Comparison of ENCODE assay signal across 35 mouse cellular contexts in the genomic region with DNA sequence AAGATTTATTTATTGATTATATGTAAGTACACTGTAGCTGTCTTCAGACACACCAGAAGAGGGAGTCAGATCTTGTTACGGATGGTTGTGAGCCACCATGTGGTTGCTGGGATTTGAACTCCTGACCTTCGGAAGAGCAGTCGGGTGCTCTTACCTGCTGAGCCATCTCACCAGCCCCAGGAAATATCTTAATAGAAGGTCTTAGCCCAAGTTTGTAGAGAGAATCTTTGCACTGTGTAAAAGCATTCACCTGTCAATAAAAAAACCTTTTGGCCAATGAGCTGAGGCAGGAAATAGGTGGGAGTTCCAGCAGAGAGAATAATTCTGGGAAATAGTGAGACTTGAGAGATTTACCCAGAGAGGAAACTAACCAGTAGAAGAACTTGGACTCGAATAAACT. TPM values are rescaled to one million over a fixed set of nuclear protein-coding genes. Genes with fewer than 3 reads are reported as not detected.
"Had no signal": no experiment of that assay in that cellular context is flagged by ENCODE, and none has a peak within 500 bp of the region (broad histone marks: within the 10 kb centered on the region; RNA-seq: fewer than 3 reads in every experiment).

No protein-coding gene starts in this region.

RNA-seq across cellular contexts. Expression of a gene that starts 11.2 kb away (rescaled TPM):
- total RNA-seq: heart, postnatal 10 days; heart, postnatal 14 days; heart, postnatal 25 days; heart, postnatal 4 days; hematopoietic stem cell, adult 5-6 weeks; hindbrain, postnatal 0 days; layer of hippocampus, adult 18-20 months; layer of hippocampus, adult 8-10 months; layer of hippocampus, postnatal 10 days; layer of hippocampus, postnatal 14 days; layer of hippocampus, postnatal 25 days; left cerebral cortex, adult 18-20 months had no signal
- polyA plus RNA-seq: heart, embryonic 10.5 days; heart, embryonic 11.5 days; heart, embryonic 12.5 days; heart, embryonic 14.5 days; heart, postnatal 0 days; hindbrain, embryonic 10.5 days; hindbrain, embryonic 11.5 days; hindbrain, embryonic 12.5 days; hindbrain, embryonic 13.5 days; hindbrain, embryonic 14.5 days; hindbrain, embryonic 15.5 days; hindbrain, embryonic 16.5 days; hindbrain, postnatal 0 days; intestine, embryonic 14.5 days; kidney, embryonic 14.5 days; kidney, embryonic 15.5 days; kidney, embryonic 16.5 days; kidney, postnatal 0 days had no signal

RNA-seq across cellular contexts. Expression of a gene that starts 21.6 kb away (rescaled TPM):
- total RNA-seq: hematopoietic stem cell, adult 5-6 weeks had no signal
- polyA plus RNA-seq: hindbrain, embryonic 10.5 days had no signal

RNA-seq across cellular contexts. Expression of a gene that starts 28.4 kb away (rescaled TPM):
- total RNA-seq: heart, postnatal 25 days; heart, postnatal 4 days; hematopoietic stem cell, adult 5-6 weeks; layer of hippocampus, adult 2 months; layer of hippocampus, adult 8-10 months; layer of hippocampus, postnatal 10 days; layer of hippocampus, postnatal 14 days; layer of hippocampus, postnatal 25 days; layer of hippocampus, postnatal 36 days; left cerebral cortex, adult 18-20 months; left cerebral cortex, adult 2 months had no signal
- polyA plus RNA-seq: heart, embryonic 10.5 days; heart, embryonic 12.5 days; heart, embryonic 14.5 days; heart, postnatal 0 days; hindbrain, embryonic 11.5 days; hindbrain, embryonic 14.5 days; intestine, embryonic 14.5 days; intestine, embryonic 15.5 days; intestine, postnatal 0 days had no signal

RNA-seq across cellular contexts. Expression of a gene that starts 34.6 kb away (rescaled TPM):
- total RNA-seq: hematopoietic stem cell, adult 5-6 weeks had no signal
- polyA plus RNA-seq: inflammation-experienced regulatory T-cells, adult 6 months; kidney, embryonic 14.5 days had no signal
